Mouse (Mus musculus) forebrain, embryonic 11.5 days (tissue): ENCODE measurements around the gene Cryzl2. TPM values are rescaled to one million over a fixed set of nuclear protein-coding genes. Genes with fewer than 3 reads are reported as not detected.

ENCODE experiments used
- ATAC-seq: fragments of 200-750 bp; cut with Nextera tagmentation; replicated peaks from 2 replicates; pipeline ENCODE4 v1.8.0; 2017; ENCODE audit warnings: moderate TSS enrichment; ENCODE audit not compliant: low FRiP score
- DNase-seq: peaks from one replicate; pipeline ENCODE4 v3.0.0-alpha.2; 2017; ENCODE audit warnings: low spot score
- H3K27ac ChIP-seq: fragments of 300-500 bp; sonication (generic); 2 replicates; pipeline ENCODE4 v1.5.1; 2014; ENCODE audit warnings: low read depth, low read length
- H3K27me3 ChIP-seq: fragments of 300-500 bp; sonication (generic); 2 replicates; pipeline ENCODE4 v1.6.1; 2014; ENCODE audit warnings: mild to moderate bottlenecking, low read length, mixed read lengths; ENCODE audit not compliant: control insufficient read depth, insufficient read depth
- H3K36me3 ChIP-seq: fragments of 300-500 bp; sonication (generic); 2 replicates; pipeline ENCODE4 v1.6.1; 2014; ENCODE audit warnings: mild to moderate bottlenecking, low read length, moderate library complexity, mixed read lengths; ENCODE audit not compliant: control insufficient read depth, insufficient read depth
- H3K4me1 ChIP-seq: fragments of 300-500 bp; sonication (generic); replicated peaks from 2 replicates; pipeline ENCODE4 v1.6.1; 2014; ENCODE audit warnings: low read length, mixed read lengths; ENCODE audit not compliant: control insufficient read depth, insufficient read depth
- H3K4me2 ChIP-seq: fragments of 300-500 bp; sonication (generic); 2 replicates; pipeline ENCODE4 v1.6.1; 2014; ENCODE audit warnings: low read depth, mild to moderate bottlenecking, low read length, moderate library complexity, mixed read lengths; ENCODE audit not compliant: severe bottlenecking
- H3K4me3 ChIP-seq: fragments of 300-500 bp; sonication (generic); 2 replicates; pipeline ENCODE4 v1.5.1; 2014; ENCODE audit warnings: low read depth, low read length
- H3K9ac ChIP-seq: fragments of 300-500 bp; sonication (generic); 2 replicates; pipeline ENCODE4 v1.6.1; 2014; ENCODE audit warnings: low read length
- H3K9me3 ChIP-seq: fragments of 300-500 bp; sonication (generic); 2 replicates; pipeline ENCODE4 v1.6.1; 2016; ENCODE audit warnings: low read length, mixed read lengths; ENCODE audit not compliant: control insufficient read depth
- WGBS: fragments of 180-500 bp; shearing (Covaris S2); extraction: QIAGEN DNeasy Blood & Tissue Kit; methylation state at CpG from one replicate; pipeline ENCODE4 v1.1.7; 2014; 5-methylcytosine and 5-hydroxymethylcytosine counted together
- polyA plus RNA-seq: library from polyadenylated mRNA; unstranded; fragments of >200 nt; fragmentation: Nextera tagmentation; extraction: Ambion mirVana; gene quantifications from 2 replicates; pipeline ENCODE4 v1.2.1, GENCODE M21; 2014

Cryzl2 gene
- polyA plus RNA-seq, 1 experiment from 2014 or later, result 9.4 TPM

- DNase-seq, result no peak
- H3K27me3 ChIP-seq, result no peaks in the 10 kb centered on the region
- 41% methylated on average over 5 of the region's 5 CpGs for WGBS
- no peak within 1 kb of the TSS for H3K27ac ChIP-seq
- ATAC-seq, result no peak
- H3K36me3 ChIP-seq, result no peaks in the 10 kb centered on the region
- no peak within 1 kb of the TSS for H3K9ac ChIP-seq
- H3K4me3 ChIP-seq, result no peak within 1 kb of the TSS
- no peak within 1 kb of the TSS for H3K4me2 ChIP-seq
- H3K9me3 ChIP-seq, result no peaks in the 10 kb centered on the region
- no peaks in the 10 kb centered on the region for H3K4me1 ChIP-seq
These were observed 48.1 kb downstream of the Cryzl2 start, which contains the start of gene Sec16b for GRCm38 (mm10) chr1:157506522-157506921. Gene Sec16b, plus strand, starts transcription at chr1:157506728.

- ATAC-seq, result no peak
- DNase-seq, result no peak
- 73% methylated on average over 4 of the region's 4 CpGs for WGBS
These were observed 48.7 kb downstream of the Cryzl2 start for GRCm38 (mm10) chr1:157506995-157507595.

GRCm38 (mm10) chr1:157507814-157508213, 49.4 kb downstream of the Cryzl2 start:
- Histone ChIP-seq H3K9ac (no peak overlapping the region), H3K9me3 (no peaks in the 10 kb centered on the region), H3K36me3 (no peaks in the 10 kb centered on the region), H3K4me3 (no peak overlapping the region), H3K27ac (no peak overlapping the region), H3K4me2 (no peak overlapping the region), H3K27me3 (no peaks in the 10 kb centered on the region), H3K4me1 (no peaks in the 10 kb centered on the region)
- no peak for DNase-seq
- no peak for ATAC-seq
- WGBS, result 73% methylated on average over 5 of the region's 5 CpGs

More at GRCm38 (mm10) chr1:157506995-157507595, 48.7 kb downstream of the Cryzl2 start:
- no peak overlapping the region for H3K9ac ChIP-seq
- H3K9me3 ChIP-seq, result no peaks in the 10 kb centered on the region
- H3K4me3 ChIP-seq, result no peak overlapping the region
- H3K4me2 ChIP-seq, result no peak overlapping the region
- no peaks in the 10 kb centered on the region for H3K36me3 ChIP-seq
- no peaks in the 10 kb centered on the region for H3K27me3 ChIP-seq
- no peaks in the 10 kb centered on the region for H3K4me1 ChIP-seq
- no peak overlapping the region for H3K27ac ChIP-seq

- H3K4me2 ChIP-seq, result no peak overlapping the region
- no peaks in the 10 kb centered on the region for H3K27me3 ChIP-seq
- WGBS, result 81% methylated on average over 11 of the region's 11 CpGs
- ATAC-seq (no peak), DNase-seq (no peak)
- H3K9me3 ChIP-seq, result no peaks in the 10 kb centered on the region
- no peak overlapping the region for H3K4me3 ChIP-seq
- no peaks in the 10 kb centered on the region for H3K36me3 ChIP-seq
- H3K27ac ChIP-seq, result no peak overlapping the region
- no peak overlapping the region for H3K9ac ChIP-seq
- H3K4me1 ChIP-seq, result no peaks in the 10 kb centered on the region
These were observed 54.5 kb downstream of the Cryzl2 start for GRCm38 (mm10) chr1:157512690-157513448.

- 81% methylated on average over 9 of the region's 9 CpGs for WGBS
- no peak overlapping the region for H3K9ac ChIP-seq
- H3K4me2 ChIP-seq, result no peak overlapping the region
- no peak overlapping the region for H3K27ac ChIP-seq
- DNase-seq (no peak), ATAC-seq (no peak)
- no peaks in the 10 kb centered on the region for H3K4me1 ChIP-seq
- H3K27me3 ChIP-seq, result no peaks in the 10 kb centered on the region
- H3K36me3 ChIP-seq, result no peaks in the 10 kb centered on the region
- H3K4me3 ChIP-seq, result no peak overlapping the region
- H3K9me3 ChIP-seq, result no peaks in the 10 kb centered on the region
These were observed 55.2 kb downstream of the Cryzl2 start for GRCm38 (mm10) chr1:157513559-157513958.

- Histone ChIP-seq H3K4me1 (no peaks in the 10 kb centered on the region), H3K36me3 (no peaks in the 10 kb centered on the region), H3K9me3 (no peaks in the 10 kb centered on the region), H3K27me3 (no peaks in the 10 kb centered on the region), H3K27ac (no peak overlapping the region), H3K4me2 (no peak overlapping the region), H3K4me3 (no peak overlapping the region), H3K9ac (no peak overlapping the region)
- ATAC-seq, result no peak
- no peak for DNase-seq
- 74% methylated on average over 4 of the region's 4 CpGs for WGBS
These were observed 55.9 kb downstream of the Cryzl2 start for GRCm38 (mm10) chr1:157514298-157514697.

GRCm38 (mm10) chr1:157516838-157517808, 58.7 kb downstream of the Cryzl2 start:
- H3K4me3 ChIP-seq, result no peak overlapping the region
- no peak overlapping the region for H3K9ac ChIP-seq
- peak; percentile 13 for DNase-seq
- H3K4me2 ChIP-seq, result no peak overlapping the region
- H3K27me3 ChIP-seq, result no peaks in the 10 kb centered on the region
- H3K4me1 ChIP-seq, result no peaks in the 10 kb centered on the region
- 85% methylated on average over 8 of the region's 8 CpGs for WGBS
- H3K9me3 ChIP-seq, result no peaks in the 10 kb centered on the region
- H3K27ac ChIP-seq, result no peak overlapping the region
- no peaks in the 10 kb centered on the region for H3K36me3 ChIP-seq
- no peak for ATAC-seq

GRCm38 (mm10) chr1:157518111-157518523, 59.7 kb downstream of the Cryzl2 start:
- H3K9ac ChIP-seq, result no peak overlapping the region
- no peaks in the 10 kb centered on the region for H3K4me1 ChIP-seq
- ATAC-seq (no peak), DNase-seq (peak; percentile 11)
- no peak overlapping the region for H3K27ac ChIP-seq
- H3K27me3 ChIP-seq, result no peaks in the 10 kb centered on the region
- no peaks in the 10 kb centered on the region for H3K36me3 ChIP-seq
- H3K4me2 ChIP-seq, result no peak overlapping the region
- no peak overlapping the region for H3K4me3 ChIP-seq
- 69% methylated on average over 4 of the region's 4 CpGs for WGBS
- H3K9me3 ChIP-seq, result no peaks in the 10 kb centered on the region
